Mouse (Mus musculus): Measurements from ENCODE around the gene Gsc2. TPM values are rescaled to one million over a fixed set of nuclear protein-coding genes. Genes with fewer than 3 reads are reported as not detected.
A peak's percentile ranks its signal among the peaks of the same experiment; 100 is the strongest.
"Not testable (repeated sequence)": the region's sequence is repeated elsewhere in the genome, so short reads cannot be mapped to it uniquely, and the experiment has no call there.

Gsc2 gene
- polyA plus RNA-seq (2015; fragmentation: Nextera tagmentation; extraction: Ambion mirVana): 0.40 and 1.5 TPM in 2 replicates

DNA sequence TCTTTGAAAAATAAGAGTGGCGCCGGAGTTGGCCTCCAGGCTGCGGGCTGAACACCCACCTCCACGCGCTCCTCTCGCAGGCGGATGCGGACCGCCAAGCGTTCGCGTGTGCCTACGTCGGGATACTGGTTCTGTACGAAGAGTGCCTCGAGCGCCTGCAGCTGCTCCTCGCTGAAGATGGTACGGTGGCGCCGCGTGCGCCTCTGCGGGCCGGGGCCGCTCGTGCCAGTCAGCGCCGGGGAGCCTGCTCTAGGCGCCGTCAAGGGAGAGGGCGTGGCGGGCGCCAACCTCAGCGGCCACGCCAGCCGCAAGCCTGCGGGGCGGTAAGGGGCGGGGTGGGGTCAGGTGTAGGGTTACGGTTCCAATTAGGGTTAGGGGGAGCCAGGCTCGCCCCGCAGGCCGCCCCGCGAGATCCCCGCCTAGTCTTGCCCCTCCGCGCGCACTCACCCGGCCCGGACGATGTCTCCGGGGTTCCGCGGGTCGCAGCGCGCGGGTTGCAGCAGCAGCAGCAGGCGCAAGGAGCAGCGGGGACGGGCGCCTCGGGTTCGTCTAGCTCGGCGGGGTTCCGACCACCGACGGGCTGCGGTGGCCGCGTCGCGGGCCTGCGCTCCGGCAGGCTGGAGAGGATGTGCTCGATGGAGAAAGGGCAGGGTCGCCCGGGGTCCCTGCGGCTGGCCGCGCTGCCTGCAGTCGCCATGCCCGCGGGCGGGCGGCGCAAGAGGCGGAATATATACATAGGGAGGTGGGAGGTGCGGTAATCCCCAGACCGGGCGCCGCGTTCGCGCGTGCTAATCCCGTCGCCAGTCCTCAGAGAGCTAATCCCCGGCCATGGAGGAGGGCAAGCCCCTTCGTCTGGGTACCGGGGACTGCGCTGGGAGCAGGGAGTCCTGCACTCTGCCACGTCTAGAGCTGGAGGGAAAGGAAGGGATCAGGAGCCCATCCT, at the start of gene Gsc2:
Gene Gsc2 (minus strand): TSS at position 753 of the 943 bp plus-strand sequence.
- Histone ChIP-seq H3K9ac (replicated peaks) (peak within 1 kb of the TSS; percentile 59), H3K9me3 (no peaks in the 10 kb centered on the region), H3K4me1 (replicated peaks) (peaks cover 25% of the 10 kb centered on the region), H3K4me3 (replicated peaks) (peak within 1 kb of the TSS; percentile 39), H3K27me3 (peaks cover 76% of the 10 kb centered on the region), H3K4me2 (replicated peaks) (peak within 1 kb of the TSS; percentile 53), H3K27ac (no peak within 1 kb of the TSS), H3K36me3 (no peaks in the 10 kb centered on the region)
- ATAC-seq: peak; percentile 17; the same call in 1 of the 2 replicates
- under 1% methylated on average over 106 of the region's 106 CpGs for WGBS

DNA sequence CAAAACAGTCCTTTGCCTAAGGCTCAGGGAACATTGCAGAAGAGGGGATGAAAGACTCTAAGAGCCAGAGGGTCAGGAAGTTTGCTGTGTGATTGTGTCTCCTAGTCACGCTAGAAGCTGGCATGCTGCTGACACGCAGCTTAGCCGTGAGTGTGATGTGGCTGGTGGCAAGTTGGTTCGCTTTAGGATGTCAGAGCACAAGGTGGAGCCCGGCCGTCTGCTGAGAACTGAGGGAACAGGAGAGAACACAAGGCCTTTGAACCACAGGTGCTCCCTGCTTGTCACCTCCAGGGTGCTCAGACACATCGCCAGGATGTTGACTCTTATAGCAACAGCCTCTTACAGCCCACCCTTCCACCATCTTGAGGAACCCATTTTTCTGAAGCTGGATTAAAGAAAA, 47.2 kb upstream of the Gsc2 start:
- no peak for ATAC-seq
- WGBS: 86% methylated on average over 7 of the region's 7 CpGs
- no peak overlapping the region for H3K27ac ChIP-seq

DNA sequence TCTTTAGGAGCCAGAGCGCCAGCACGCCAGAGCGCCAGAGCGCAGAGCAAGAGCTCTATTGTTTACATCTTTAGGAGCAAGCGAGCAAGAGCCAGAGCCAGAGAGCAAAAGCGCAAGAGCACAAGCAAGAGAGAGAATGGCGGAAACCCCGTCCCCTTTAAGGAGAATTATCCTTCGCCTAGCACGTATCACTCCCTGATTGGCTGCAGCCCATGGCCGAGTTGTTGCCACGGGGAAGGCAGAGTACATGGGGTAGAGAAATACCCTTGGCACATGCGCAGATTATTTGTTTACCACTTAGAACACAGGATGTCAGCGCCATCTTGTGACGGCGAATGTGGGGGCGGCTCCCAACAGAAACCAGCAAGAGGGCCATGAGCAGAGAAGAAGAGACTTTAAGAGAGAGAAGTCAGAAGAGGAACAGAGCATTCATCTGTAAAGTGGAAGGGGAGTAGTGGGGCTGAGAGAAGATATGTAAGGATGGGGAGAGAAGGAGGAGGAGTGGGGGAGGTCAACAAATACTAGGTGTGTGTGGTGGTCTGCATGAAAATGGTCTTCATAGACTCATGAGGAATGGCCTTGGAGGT, 41.3 kb upstream of the Gsc2 start:
- H3K4me3 ChIP-seq (replicated peaks); H3K9ac ChIP-seq (replicated peaks); ATAC-seq: not testable (repeated sequence)

More for the DNA sequence above, 47.2 kb upstream of the Gsc2 start:
- Histone ChIP-seq H3K4me2 (replicated peaks) (no peak overlapping the region), H3K9me3 (no peaks in the 10 kb centered on the region; the same call in 1 of the 2 replicates), H3K9ac (replicated peaks) (no peak overlapping the region), H3K27me3 (no peaks in the 10 kb centered on the region), H3K4me1 (replicated peaks) (no peaks in the 10 kb centered on the region), H3K36me3 (no peaks in the 10 kb centered on the region), H3K4me3 (replicated peaks) (no peak overlapping the region)

DNA sequence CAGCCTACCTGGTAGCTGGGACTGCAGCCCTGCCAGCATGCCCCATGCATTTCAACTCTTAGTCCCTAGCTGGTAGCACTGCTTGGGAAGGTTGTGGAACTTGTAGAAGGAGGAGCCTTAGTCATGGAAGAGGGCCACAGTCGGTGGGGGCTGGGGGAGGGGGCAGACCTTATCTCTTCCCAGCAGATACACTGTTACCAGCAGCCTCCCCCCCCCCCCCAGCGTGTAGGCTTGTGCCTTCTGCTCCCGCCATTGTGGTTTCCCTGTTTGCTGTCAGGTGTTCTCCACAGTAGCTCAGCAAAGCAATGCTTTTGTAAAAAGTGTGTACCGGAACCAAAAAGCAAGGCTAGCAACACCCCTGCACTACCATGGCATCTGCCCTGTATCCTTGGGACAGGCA, 36.8 kb upstream of the Gsc2 start:
- no peaks in the 10 kb centered on the region for H3K27me3 ChIP-seq
- peaks cover 23% of the 10 kb centered on the region for H3K4me1 ChIP-seq (replicated peaks)
- WGBS: 91% methylated on average over 4 of the region's 4 CpGs
- H3K4me2 ChIP-seq (replicated peaks): no peak overlapping the region
- H3K4me3 ChIP-seq (replicated peaks): no peak overlapping the region
- no peak overlapping the region for H3K9ac ChIP-seq (replicated peaks)
- ATAC-seq: no peak
- 0 out of 2 replicates have a peak, but pooled peaks cover 4% of the 10 kb centered on the region for H3K9me3 ChIP-seq
- no peak overlapping the region for H3K27ac ChIP-seq
- H3K36me3 ChIP-seq: no peaks in the 10 kb centered on the region

More for the DNA sequence above, 41.3 kb upstream of the Gsc2 start:
- not testable (repeated sequence) for H3K36me3 ChIP-seq; H3K27me3 ChIP-seq; H3K4me2 ChIP-seq (replicated peaks); H3K9me3 ChIP-seq; H3K4me1 ChIP-seq (replicated peaks); H3K27ac ChIP-seq
- WGBS: 96% methylated on average over 17 of the region's 17 CpGs

DNA sequence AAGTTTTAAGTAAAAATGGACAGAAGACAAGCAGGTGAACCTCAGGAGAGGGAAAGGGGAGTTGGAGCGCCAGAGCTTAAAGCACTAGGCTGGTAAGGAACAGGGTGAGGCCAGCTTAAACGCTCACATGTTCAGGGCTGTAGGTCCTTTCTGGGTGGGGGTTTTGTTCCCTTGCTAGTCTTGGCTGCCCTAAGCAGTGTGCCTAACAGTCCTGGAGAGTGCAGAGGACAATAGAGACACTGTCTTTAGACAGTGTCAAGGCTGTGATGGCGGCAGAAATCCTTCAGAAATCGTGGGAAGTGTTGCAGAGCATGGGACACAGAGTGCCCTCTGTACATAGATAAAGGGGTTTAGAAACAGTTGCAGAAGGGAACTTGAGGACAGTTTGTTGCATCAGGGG, 35.2 kb upstream of the Gsc2 start:
- no peaks in the 10 kb centered on the region for H3K36me3 ChIP-seq
- H3K27me3 ChIP-seq: 0 out of 2 replicates have a peak, but pooled peaks cover 3% of the 10 kb centered on the region
- H3K27ac ChIP-seq: peak overlapping the region; percentile 88
- no peak overlapping the region for H3K4me3 ChIP-seq (replicated peaks)
- no peaks in the 10 kb centered on the region for H3K9me3 ChIP-seq
- 34% methylated on average over 4 of the region's 4 CpGs for WGBS
- peaks cover 23% of the 10 kb centered on the region for H3K4me1 ChIP-seq (replicated peaks)
- peak; percentile 82 for ATAC-seq
- H3K4me2 ChIP-seq (replicated peaks): no peak overlapping the region
- peak overlapping the region; percentile 36; the same call in 1 of the 2 replicates for H3K9ac ChIP-seq (replicated peaks)

DNA sequence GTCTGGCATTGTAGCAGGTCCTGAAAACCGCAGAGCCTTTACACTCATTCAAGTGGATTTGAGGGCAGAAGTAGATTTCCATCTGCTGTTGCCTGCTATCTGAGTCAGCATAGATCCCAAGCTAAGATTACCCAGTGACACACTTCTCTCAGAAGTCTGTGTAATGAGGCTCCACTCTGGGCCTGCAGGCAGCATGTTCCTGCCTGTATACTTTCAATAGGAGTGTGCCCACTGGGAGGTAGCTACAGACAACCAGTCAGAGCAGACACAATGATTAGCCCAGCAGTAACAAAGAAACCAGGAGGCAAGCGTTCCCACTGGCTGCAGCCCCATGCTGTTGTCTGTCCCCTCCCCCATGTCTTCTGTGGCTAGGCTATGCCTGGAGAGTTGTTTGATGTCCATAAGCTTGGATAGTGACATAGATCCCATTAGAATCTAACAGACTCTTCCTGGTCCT, 34.6 kb upstream of the Gsc2 start:
- ATAC-seq: peak; percentile 98
- peak overlapping the region; percentile 88 for H3K27ac ChIP-seq
- no peaks in the 10 kb centered on the region for H3K36me3 ChIP-seq
- H3K9me3 ChIP-seq: no peaks in the 10 kb centered on the region
- no peak overlapping the region for H3K9ac ChIP-seq (replicated peaks)
- WGBS: 21% methylated on average over 2 of the region's 2 CpGs
- H3K4me3 ChIP-seq (replicated peaks): no peak overlapping the region
- no peak overlapping the region for H3K4me2 ChIP-seq (replicated peaks)
- peaks cover 23% of the 10 kb centered on the region for H3K4me1 ChIP-seq (replicated peaks)
- H3K27me3 ChIP-seq: 0 out of 2 replicates have a peak, but pooled peaks cover 3% of the 10 kb centered on the region

DNA sequence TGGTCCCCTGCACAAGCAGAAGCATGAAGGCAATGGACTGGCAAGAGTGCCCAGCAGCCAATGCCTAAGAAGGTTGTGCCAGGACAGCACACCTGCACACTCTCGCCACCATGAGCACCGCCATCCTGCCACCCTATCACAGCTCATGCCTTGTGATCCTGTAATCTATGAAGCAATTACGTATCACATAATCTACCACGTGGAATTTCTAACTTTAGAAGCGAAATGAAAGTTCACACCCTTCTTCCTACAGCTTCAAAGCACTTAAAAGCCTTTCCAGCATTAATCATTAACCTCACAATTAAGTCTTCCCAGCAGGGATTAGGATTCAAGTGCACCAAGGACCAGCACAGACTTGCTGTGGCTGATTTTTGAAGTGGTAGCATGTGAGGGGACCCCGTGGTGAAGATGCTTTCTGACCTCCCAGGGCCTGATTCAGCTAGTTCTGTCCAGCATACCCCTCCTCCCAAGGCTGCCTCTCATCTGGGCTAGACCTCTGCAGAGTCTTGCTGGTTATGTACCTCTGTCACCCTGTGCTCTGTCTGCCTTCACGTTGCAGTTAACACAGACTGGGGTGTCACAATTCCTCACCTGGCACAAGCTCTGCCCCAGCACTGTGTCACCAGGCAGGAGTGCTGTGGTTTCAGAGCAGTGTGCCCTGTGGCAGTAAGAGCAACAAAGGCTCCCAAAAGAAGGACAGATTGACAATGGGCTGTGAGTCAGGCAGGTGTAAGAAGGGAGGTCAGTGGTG, 30.4 kb upstream of the Gsc2 start:
- 0 out of 2 replicates have a peak, but pooled peaks cover 3% of the 10 kb centered on the region for H3K27me3 ChIP-seq
- 63% methylated on average over 7 of the region's 7 CpGs for WGBS
- no peak overlapping the region for H3K27ac ChIP-seq
- peaks cover 16% of the 10 kb centered on the region for H3K4me1 ChIP-seq (replicated peaks)
- no peak overlapping the region for H3K9ac ChIP-seq (replicated peaks)
- no peak overlapping the region for H3K4me2 ChIP-seq (replicated peaks)
- H3K9me3 ChIP-seq: no peaks in the 10 kb centered on the region
- H3K4me3 ChIP-seq (replicated peaks): no peak overlapping the region
- H3K36me3 ChIP-seq: no peaks in the 10 kb centered on the region
- ATAC-seq: no peak

DNA sequence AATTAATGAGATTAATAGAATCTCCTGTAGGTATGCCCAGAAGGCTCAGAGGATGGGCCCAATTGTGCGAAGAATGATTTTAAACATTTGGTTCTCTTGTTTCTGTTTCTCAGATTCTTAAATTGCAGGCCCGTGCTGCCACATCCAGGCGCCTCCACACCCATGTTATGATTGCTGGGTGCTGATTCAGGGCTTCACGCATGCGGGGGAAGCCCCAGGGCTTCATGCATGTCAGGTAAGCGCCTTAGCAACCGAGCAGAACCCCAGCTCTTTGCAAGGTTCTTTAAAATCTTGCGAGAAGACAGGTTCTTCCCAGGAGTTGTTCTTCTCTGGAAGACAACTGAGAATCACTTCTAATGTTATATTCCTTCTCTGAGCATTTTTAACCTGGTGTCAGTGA, 28.6 kb upstream of the Gsc2 start:
- H3K27me3 ChIP-seq: 0 out of 2 replicates have a peak, but pooled peaks cover 4% of the 10 kb centered on the region
- 0 out of 2 replicates have a peak, but pooled peaks cover 4% of the 10 kb centered on the region for H3K4me1 ChIP-seq (replicated peaks)
- no peak overlapping the region for H3K9ac ChIP-seq (replicated peaks)
- H3K9me3 ChIP-seq: no peaks in the 10 kb centered on the region
- no peaks in the 10 kb centered on the region for H3K36me3 ChIP-seq
- no peak overlapping the region for H3K4me2 ChIP-seq (replicated peaks)
- H3K27ac ChIP-seq: no peak overlapping the region
- no peak overlapping the region for H3K4me3 ChIP-seq (replicated peaks)
- WGBS: 66% methylated on average over 8 of the region's 8 CpGs
- ATAC-seq: no peak

DNA sequence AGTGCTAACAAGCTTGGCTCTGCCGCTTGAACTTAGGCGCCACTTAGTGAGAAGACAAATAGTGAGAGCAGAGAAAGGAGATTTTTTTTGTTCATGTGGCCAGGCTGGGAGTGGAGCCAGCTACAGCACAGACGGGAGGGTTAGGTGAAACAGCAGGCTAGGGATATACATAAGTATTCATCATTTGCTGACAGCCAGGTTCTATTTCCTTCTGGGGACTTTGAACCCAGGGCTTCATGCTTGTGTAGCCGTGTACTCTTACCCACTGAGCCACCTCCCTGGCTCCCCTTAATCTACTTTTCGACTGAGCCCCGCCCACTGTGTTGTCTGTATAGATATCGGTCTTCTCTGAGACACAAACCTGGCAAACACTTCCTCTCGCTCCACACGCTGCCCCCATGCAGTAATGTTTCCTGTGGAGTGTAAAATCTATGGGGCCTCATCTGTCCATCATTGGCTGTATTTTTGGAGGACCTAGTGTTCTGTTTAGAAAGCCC, 24.4 kb upstream of the Gsc2 start:
- H3K4me3 ChIP-seq (replicated peaks): no peak overlapping the region
- H3K27ac ChIP-seq: no peak overlapping the region
- H3K4me1 ChIP-seq (replicated peaks): 0 out of 2 replicates have a peak, but pooled peaks cover 4% of the 10 kb centered on the region
- no peak overlapping the region for H3K4me2 ChIP-seq (replicated peaks)
- H3K27me3 ChIP-seq: peaks cover 25% of the 10 kb centered on the region; the same call in 1 of the 2 replicates
- WGBS: 56% methylated on average over 9 of the region's 9 CpGs
- H3K9me3 ChIP-seq: no peaks in the 10 kb centered on the region
- no peaks in the 10 kb centered on the region for H3K36me3 ChIP-seq
- no peak overlapping the region for H3K9ac ChIP-seq (replicated peaks)
- 0 out of 2 replicates have a peak, but pooled peaks have one; percentile 27 for ATAC-seq

DNA sequence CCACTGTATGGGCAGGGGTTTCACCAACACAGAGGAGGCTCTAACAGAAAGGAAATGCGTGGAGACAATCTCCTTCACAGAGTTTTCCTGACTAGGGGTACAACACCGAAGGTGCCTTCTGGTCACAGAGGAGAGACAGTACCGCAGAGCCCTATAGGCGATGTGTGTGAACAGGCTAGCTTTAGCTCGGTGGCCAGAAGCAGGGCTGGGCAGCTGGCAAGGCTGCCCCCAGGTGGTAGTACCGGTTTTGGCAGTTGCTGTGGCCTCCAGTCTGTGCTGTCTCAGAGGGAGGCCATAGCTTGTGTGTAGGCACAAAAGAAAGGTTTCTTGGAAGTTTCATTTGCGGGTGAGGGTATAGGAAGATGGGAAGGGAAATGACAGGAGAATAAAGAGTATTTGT, 24.0 kb upstream of the Gsc2 start:
- H3K9me3 ChIP-seq: no peaks in the 10 kb centered on the region
- H3K36me3 ChIP-seq: no peaks in the 10 kb centered on the region
- H3K4me1 ChIP-seq (replicated peaks): 0 out of 2 replicates have a peak, but pooled peaks cover 4% of the 10 kb centered on the region
- WGBS: 8% methylated on average over 7 of the region's 7 CpGs
- ATAC-seq: peak; percentile 86
- H3K4me2 ChIP-seq (replicated peaks): no peak overlapping the region
- no peak overlapping the region for H3K9ac ChIP-seq (replicated peaks)
- H3K27ac ChIP-seq: no peak overlapping the region
- H3K27me3 ChIP-seq: peaks cover 25% of the 10 kb centered on the region; the same call in 1 of the 2 replicates
- H3K4me3 ChIP-seq (replicated peaks): no peak overlapping the region

DNA sequence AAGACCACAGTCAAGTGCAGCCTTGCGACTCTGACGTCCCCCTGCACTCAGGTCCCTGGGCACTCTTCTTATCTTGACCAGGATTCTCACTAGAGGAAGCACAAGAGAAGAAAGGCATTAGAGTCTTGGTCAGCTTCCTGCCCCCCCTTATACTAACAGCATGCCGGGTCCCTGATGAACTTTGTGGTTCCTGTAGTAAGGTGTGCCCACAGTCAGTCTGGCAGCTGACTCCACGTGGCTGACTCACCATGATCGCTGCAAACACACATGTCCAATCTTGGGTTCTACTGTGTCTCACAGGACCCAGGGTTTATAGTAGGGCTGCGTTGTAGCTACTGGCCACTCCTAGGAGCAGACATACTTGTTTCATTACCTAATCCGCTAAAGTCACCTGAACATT, 23.3 kb upstream of the Gsc2 start:
- 78% methylated on average over 7 of the region's 7 CpGs for WGBS

More for the DNA sequence above, 23.3 kb upstream of the Gsc2 start:
- ATAC-seq: no peak
- H3K36me3 ChIP-seq: no peaks in the 10 kb centered on the region
- no peak overlapping the region for H3K9ac ChIP-seq (replicated peaks)
- no peak overlapping the region for H3K27ac ChIP-seq
- no peak overlapping the region for H3K4me3 ChIP-seq (replicated peaks)
- H3K9me3 ChIP-seq: no peaks in the 10 kb centered on the region
- peaks cover 27% of the 10 kb centered on the region for H3K27me3 ChIP-seq
- no peak overlapping the region for H3K4me2 ChIP-seq (replicated peaks)
- H3K4me1 ChIP-seq (replicated peaks): 0 out of 2 replicates have a peak, but pooled peaks cover 4% of the 10 kb centered on the region

Measured in midbrain, embryonic 13.5 days (tissue).